Mouse (Mus musculus) limb, embryonic 15.5 days (tissue): ENCODE data around the gene 4933428G20Rik. TPM values are rescaled to one million over a fixed set of nuclear protein-coding genes. Genes with fewer than 3 reads are reported as not detected.
A peak's percentile ranks its signal among the peaks of the same experiment; 100 is the strongest.

Experiments
- ATAC-seq: fragments of 200-750 bp; cut with Nextera tagmentation; 2 replicates; pipeline ENCODE4 v1.8.0; 2017; ENCODE audit warnings: low read depth, moderate TSS enrichment; ENCODE audit not compliant: insufficient number of reproducible peaks, low FRiP score, low TSS enrichment
- H3K27ac ChIP-seq: fragments of 300-500 bp; sonication (generic); 2 replicates; pipeline ENCODE4 v1.5.1; 2015; ENCODE audit warnings: moderate library complexity, mild to moderate bottlenecking, inconsistent platforms
- H3K27me3 ChIP-seq: fragments of 300-500 bp; sonication (generic); 2 replicates; pipeline ENCODE4 v1.6.1; 2015; ENCODE audit warnings: inconsistent platforms
- H3K36me3 ChIP-seq: fragments of 300-500 bp; sonication (generic); 2 replicates; pipeline ENCODE4 v1.6.1; 2015; ENCODE audit warnings: inconsistent platforms
- H3K4me1 ChIP-seq: fragments of 300-500 bp; sonication (generic); 2 replicates; pipeline ENCODE4 v1.6.1; 2015; ENCODE audit warnings: inconsistent platforms
- H3K4me2 ChIP-seq: fragments of 300-500 bp; sonication (generic); 2 replicates; pipeline ENCODE4 v1.6.1; 2015; ENCODE audit warnings: mild to moderate bottlenecking, inconsistent platforms
- H3K4me3 ChIP-seq: fragments of 300-500 bp; sonication (generic); 2 replicates; pipeline ENCODE4 v1.5.1; 2015; ENCODE audit warnings: mild to moderate bottlenecking, inconsistent platforms
- H3K9ac ChIP-seq: fragments of 300-500 bp; sonication (generic); 2 replicates; pipeline ENCODE4 v1.6.1; 2015; ENCODE audit warnings: inconsistent platforms
- H3K9me3 ChIP-seq: fragments of 300-500 bp; sonication (generic); 2 replicates; pipeline ENCODE4 v1.6.1; 2016; ENCODE audit warnings: inconsistent platforms
- WGBS: fragments of 180-500 bp; shearing (Covaris S2); methylation state at CpG from one replicate; pipeline ENCODE4 v1.1.7; 2015; 5-methylcytosine and 5-hydroxymethylcytosine counted together
- polyA plus RNA-seq: library from polyadenylated mRNA; unstranded; fragments of >200 nt; fragmentation: Nextera tagmentation; extraction: Ambion mirVana; gene quantifications from 2 replicates; pipeline ENCODE4 v1.2.1, GENCODE M21; 2015

4933428G20Rik gene
- polyA plus RNA-seq, 1 experiment from 2014 or later = 1.1 TPM

GRCm38 (mm10) chr11:97448611-97449394 is 51.3 kb downstream of the 4933428G20Rik start:
- 86% methylated on average over 11 of the region's 11 CpGs for WGBS
- Histone ChIP-seq H3K9ac (no peak overlapping the region), H3K4me3 (no peak overlapping the region), H3K4me2 (no peak overlapping the region), H3K4me1 (peaks cover 49% of the 10 kb centered on the region), H3K27me3 (no peaks in the 10 kb centered on the region), H3K27ac (peak overlapping the region; percentile 89), H3K36me3 (peaks cover 80% of the 10 kb centered on the region), H3K9me3 (no peaks in the 10 kb centered on the region)
- no peak for ATAC-seq

GRCm38 (mm10) chr11:97447979-97448378 is 52.2 kb downstream of the 4933428G20Rik start:
- Histone ChIP-seq H3K4me2 (no peak overlapping the region), H3K27ac (peak overlapping the region; percentile 89; the same call in 1 of the 2 replicates), H3K9ac (no peak overlapping the region), H3K9me3 (no peaks in the 10 kb centered on the region), H3K4me1 (peaks cover 49% of the 10 kb centered on the region), H3K4me3 (no peak overlapping the region), H3K36me3 (peaks cover 79% of the 10 kb centered on the region), H3K27me3 (no peaks in the 10 kb centered on the region)
- no peak for ATAC-seq
- 78% methylated on average over 7 of the region's 7 CpGs for WGBS

GRCm38 (mm10) chr11:97445999-97446511 is 54.1 kb downstream of the 4933428G20Rik start:
- H3K9me3 ChIP-seq = no peaks in the 10 kb centered on the region
- H3K27ac ChIP-seq = no peak overlapping the region
- peaks cover 61% of the 10 kb centered on the region for H3K36me3 ChIP-seq
- 62% methylated on average over 4 of the region's 4 CpGs for WGBS
- no peak overlapping the region for H3K4me3 ChIP-seq
- H3K4me1 ChIP-seq = peaks cover 50% of the 10 kb centered on the region
- H3K9ac ChIP-seq = no peak overlapping the region
- no peak for ATAC-seq
- no peaks in the 10 kb centered on the region for H3K27me3 ChIP-seq
- no peak overlapping the region for H3K4me2 ChIP-seq

GRCm38 (mm10) chr11:97445596-97445995 is 54.5 kb downstream of the 4933428G20Rik start:
- no peak for ATAC-seq
- H3K9ac ChIP-seq = no peak overlapping the region
- no peak overlapping the region for H3K4me3 ChIP-seq
- no peaks in the 10 kb centered on the region for H3K9me3 ChIP-seq
- H3K27ac ChIP-seq = no peak overlapping the region
- no peaks in the 10 kb centered on the region for H3K27me3 ChIP-seq
- 78% methylated on average over 6 of the region's 6 CpGs for WGBS
- peaks cover 61% of the 10 kb centered on the region for H3K36me3 ChIP-seq
- H3K4me1 ChIP-seq = peaks cover 50% of the 10 kb centered on the region
- H3K4me2 ChIP-seq = no peak overlapping the region

GRCm38 (mm10) chr11:97442891-97443675 is 57.1 kb downstream of the 4933428G20Rik start:
- no peak overlapping the region for H3K4me2 ChIP-seq
- no peak overlapping the region for H3K9ac ChIP-seq
- no peaks in the 10 kb centered on the region for H3K9me3 ChIP-seq
- WGBS = 86% methylated on average over 11 of the region's 11 CpGs
- peaks cover 53% of the 10 kb centered on the region for H3K4me1 ChIP-seq
- no peak overlapping the region for H3K4me3 ChIP-seq
- no peaks in the 10 kb centered on the region for H3K27me3 ChIP-seq
- ATAC-seq = no peak
- H3K27ac ChIP-seq = no peak overlapping the region
- peaks cover 45% of the 10 kb centered on the region for H3K36me3 ChIP-seq

- no peak for ATAC-seq
- Histone ChIP-seq H3K9me3 (no peaks in the 10 kb centered on the region), H3K4me1 (peaks cover 62% of the 10 kb centered on the region), H3K9ac (0 out of 2 replicates have a peak overlapping the region, but pooled peaks have one; percentile 76), H3K27me3 (no peaks in the 10 kb centered on the region), H3K36me3 (peaks cover 34% of the 10 kb centered on the region), H3K4me2 (peak overlapping the region; percentile 86), H3K4me3 (peak overlapping the region; percentile 68), H3K27ac (peak overlapping the region; percentile 79)
- WGBS = 16% methylated on average over 3 of the region's 3 CpGs
Observed at GRCm38 (mm10) chr11:97441658-97442125, 58.4 kb downstream of the 4933428G20Rik start.

- Histone ChIP-seq H3K4me1 (peaks cover 63% of the 10 kb centered on the region), H3K27me3 (no peaks in the 10 kb centered on the region), H3K9me3 (no peaks in the 10 kb centered on the region), H3K27ac (peak overlapping the region; percentile 79), H3K9ac (peak overlapping the region; percentile 76), H3K36me3 (peaks cover 29% of the 10 kb centered on the region), H3K4me2 (peak overlapping the region; percentile 86), H3K4me3 (peak overlapping the region; percentile 68)
- no peak for ATAC-seq
- 41% methylated on average over 15 of the region's 15 CpGs for WGBS
Observed at GRCm38 (mm10) chr11:97441036-97441657, 59.0 kb downstream of the 4933428G20Rik start.

Other genes with a start within 250 kb of the 4933428G20Rik start
- gene Npepps, start 219.7 kb downstream of the 4933428G20Rik start, polyA plus RNA-seq = 95.9 and 108 TPM in 2 replicates
- 37.6 and 41.4 TPM in 2 replicates for gene Mrpl45, start 184.6 kb downstream of the 4933428G20Rik start, polyA plus RNA-seq
- 0.09 and 0.10 TPM in 2 replicates for gene Gpr179, start 148.3 kb downstream of the 4933428G20Rik start, polyA plus RNA-seq
- gene Socs7, start 137.8 kb downstream of the 4933428G20Rik start, polyA plus RNA-seq = 3.4 and 4.4 TPM in 2 replicates
- gene Arhgap23, start 84.8 kb downstream of the 4933428G20Rik start, polyA plus RNA-seq = 7.8 and 8.4 TPM in 2 replicates
- gene Srcin1, start 75.8 kb upstream of the 4933428G20Rik start, polyA plus RNA-seq = 0.89 and 0.92 TPM in 2 replicates
- 1.9 and 3.2 TPM in 2 replicates for gene Epop, start 129.4 kb upstream of the 4933428G20Rik start, polyA plus RNA-seq
- gene Mllt6, start 163.1 kb upstream of the 4933428G20Rik start, polyA plus RNA-seq = 2.4 and 2.6 TPM in 2 replicates
- 13.5 and 18.6 TPM in 2 replicates for gene Cisd3, start 185.5 kb upstream of the 4933428G20Rik start, polyA plus RNA-seq
- 13.1 and 14.7 TPM in 2 replicates for gene Pcgf2, start 200.2 kb upstream of the 4933428G20Rik start, polyA plus RNA-seq
- gene Psmb3, start 203.1 kb upstream of the 4933428G20Rik start, polyA plus RNA-seq = 413 and 414 TPM in 2 replicates
- gene Pip4k2b, start 244.4 kb upstream of the 4933428G20Rik start, polyA plus RNA-seq = 1.7 and 2.2 TPM in 2 replicates